Mouse (Mus musculus) R1 (cell line): ENCODE results near the gene BC025920.

ENCODE experiments used
- DNase-seq: peaks from one replicate; pipeline ENCODE4 v3.0.0-alpha.2; 2018; ENCODE audit warnings: low read depth, low spot score

BC025920 gene

GRCm38 (mm10) chr10:81642648-81643448 lies 36.8 kb downstream of the BC025920 start:
- DNase-seq: peak; percentile 51

- DNase-seq: peak; percentile 96
These were observed 37.5 kb downstream of the BC025920 start for GRCm38 (mm10) chr10:81643449-81644055.

GRCm38 (mm10) chr10:81644162-81644561 lies 38.1 kb downstream of the BC025920 start:
- DNase-seq: no peak

- no peak for DNase-seq
These were observed 38.6 kb downstream of the BC025920 start for GRCm38 (mm10) chr10:81644716-81645115.

GRCm38 (mm10) chr10:81645391-81645790 lies 39.3 kb downstream of the BC025920 start:
- no peak for DNase-seq

GRCm38 (mm10) chr10:81646015-81646555 lies 40.0 kb downstream of the BC025920 start:
- no peak for DNase-seq

GRCm38 (mm10) chr10:81648803-81649775 lies 43.0 kb downstream of the BC025920 start, which contains the start of gene Gm10778:
Gene Gm10778 (plus strand): TSS chr10:81649059.
- peak; percentile 96 for DNase-seq

GRCm38 (mm10) chr10:81655178-81655577 lies 49.1 kb downstream of the BC025920 start:
- peak; percentile 94 for DNase-seq

- DNase-seq: peak; percentile 66
These were observed 50.1 kb downstream of the BC025920 start for GRCm38 (mm10) chr10:81656174-81656573.
